Mouse (Mus musculus) thymus, adult 2 months (tissue): ENCODE data around the gene Zbed3. TPM values are rescaled to one million over a fixed set of nuclear protein-coding genes. Genes with fewer than 3 reads are reported as not detected.

Source experiments
- DNase-seq: peaks from one replicate; pipeline ENCODE4 v3.0.0; 2021
- H3K27ac ChIP-seq: fragments of 200-500 bp; 2 replicates; pipeline ENCODE4 v1.5.1; 2012; ENCODE audit warnings: low read length, control low read depth; ENCODE audit not compliant: control insufficient read depth, insufficient read depth
- H3K27me3 ChIP-seq: fragments of 200-500 bp; 2 replicates; pipeline ENCODE4 v1.6.1; 2012; ENCODE audit warnings: mild to moderate bottlenecking, low read length, moderate library complexity, mixed read lengths; ENCODE audit not compliant: control insufficient read depth, insufficient read depth
- H3K36me3 ChIP-seq: fragments of 200-500 bp; 2 replicates; pipeline ENCODE4 v1.6.1; 2012; ENCODE audit warnings: mild to moderate bottlenecking, low read length, moderate library complexity; ENCODE audit not compliant: control insufficient read depth, insufficient read depth
- H3K4me1 ChIP-seq: fragments of 200-500 bp; replicated peaks from 2 replicates; pipeline ENCODE4 v1.6.1; 2012; ENCODE audit warnings: low read length; ENCODE audit not compliant: control insufficient read depth, insufficient read depth
- H3K4me3 ChIP-seq: fragments of 200-500 bp; 2 replicates; pipeline ENCODE4 v1.5.1; 2012; ENCODE audit warnings: mild to moderate bottlenecking, low read length, control low read depth, moderate library complexity; ENCODE audit not compliant: control insufficient read depth, insufficient read depth
- CTCF ChIP-seq: fragments of 200-500 bp; IDR thresholded peaks from 2 replicates; pipeline ENCODE4 v1.5.1; 2012; ENCODE audit warnings: mild to moderate bottlenecking, control low read depth, low read length, moderate library complexity, borderline replicate concordance; ENCODE audit not compliant: control insufficient read depth, poor library complexity, insufficient read depth; ENCODE audit errors: extremely low read depth
- POLR2A ChIP-seq: fragments of 200-500 bp; IDR thresholded peaks from 2 replicates; pipeline ENCODE4 v1.6.1; 2012; ENCODE audit warnings: mild to moderate bottlenecking, low read length, control low read depth, moderate library complexity; ENCODE audit not compliant: control insufficient read depth, poor library complexity, insufficient read depth; ENCODE audit errors: extremely low read depth
- WGBS: fragments of 180-500 bp; shearing (Covaris S2); methylation state at CpG from one replicate; pipeline ENCODE4 v1.1.7; 2018; 5-methylcytosine and 5-hydroxymethylcytosine counted together
- polyA plus RNA-seq: library from polyadenylated mRNA; depleted of rRNA; stranded (reverse); fragments of >200 nt; gene quantifications from 2 replicates; pipeline ENCODE4 v1.2.3, GENCODE M21; 2012

Gene Zbed3
- polyA plus RNA-seq, 1 experiment, result 19.9 TPM

DNA sequence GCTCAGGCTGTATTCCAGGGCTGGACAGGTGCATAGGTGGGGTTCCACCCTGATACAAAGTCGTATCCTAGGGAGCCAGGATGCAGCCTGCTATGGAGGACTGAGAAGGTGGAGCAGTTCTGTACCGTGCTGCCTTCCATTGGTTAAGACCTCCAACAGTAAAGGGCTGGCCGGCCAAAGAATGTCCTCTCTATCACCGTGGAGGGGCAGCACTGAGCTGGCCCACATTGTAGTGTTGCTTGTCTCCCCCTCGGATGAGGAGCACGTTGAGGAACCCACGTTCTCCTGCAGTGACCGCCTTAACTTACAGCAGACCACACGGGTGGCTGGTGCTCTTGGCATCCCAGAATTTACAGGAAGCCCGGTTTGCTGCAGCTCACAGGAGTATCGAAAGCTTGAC, 7.1 kb downstream of the Zbed3 start:
- DNase-seq, result no peak
- 92% methylated on average over 11 of the region's 11 CpGs for WGBS
- Histone ChIP-seq H3K36me3 (no peaks in the 10 kb centered on the region), H3K27me3 (no peaks in the 10 kb centered on the region), H3K4me3 (no peak overlapping the region), H3K27ac (no peak overlapping the region), H3K4me1 (peaks cover 6% of the 10 kb centered on the region)
- TF ChIP-seq CTCF (no peak), POLR2A (no peak)

DNA sequence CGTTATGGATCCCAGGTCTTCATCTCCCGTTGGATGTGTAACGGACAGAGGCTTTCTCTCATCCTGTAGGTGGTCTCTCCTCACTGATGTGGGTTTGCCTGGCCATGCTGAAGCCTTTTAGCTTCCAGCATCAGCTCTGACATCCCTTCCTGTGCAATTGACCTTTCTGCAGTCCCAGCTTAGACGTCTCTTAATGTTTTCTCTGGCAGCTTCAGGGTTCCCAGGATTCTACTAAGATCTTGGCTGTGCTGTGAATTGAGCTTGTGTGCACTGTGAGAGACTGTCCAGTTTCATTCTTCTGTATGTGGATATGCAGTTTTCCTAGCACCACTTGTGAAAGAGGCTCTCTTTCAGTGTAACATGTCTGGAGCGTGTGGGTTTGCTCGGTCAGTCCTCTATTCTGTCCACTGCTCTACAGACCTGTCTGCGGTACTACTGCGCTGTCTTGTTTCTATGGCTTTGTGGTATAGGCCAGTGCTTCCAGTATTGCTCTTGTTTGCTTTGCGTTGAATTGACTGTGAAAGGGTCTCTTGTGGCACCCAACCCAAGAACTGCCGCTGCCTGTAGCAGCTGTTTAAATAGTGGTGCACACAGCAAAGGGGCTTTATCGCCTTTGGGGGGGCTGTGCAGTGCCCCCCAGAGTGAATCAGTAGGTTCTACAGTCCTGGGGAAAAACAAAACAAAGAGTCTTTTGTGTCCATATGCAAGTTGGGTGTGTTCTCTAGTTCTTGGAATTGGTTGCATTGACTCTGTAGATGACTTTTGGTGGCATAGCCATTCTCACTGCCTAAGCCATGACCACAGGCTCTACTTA, 8.9 kb downstream of the Zbed3 start:
- TF ChIP-seq POLR2A (no peak), CTCF (no peak)
- peaks cover 1% of the 10 kb centered on the region; the same call in 1 of the 2 replicates for H3K4me1 ChIP-seq
- H3K36me3 ChIP-seq, result peaks cover 5% of the 10 kb centered on the region; the same call in 1 of the 2 replicates
- no peaks in the 10 kb centered on the region for H3K27me3 ChIP-seq
- no peak for DNase-seq
- no peak overlapping the region for H3K4me3 ChIP-seq
- WGBS, result 95% methylated on average over 11 of the region's 11 CpGs
- no peak overlapping the region for H3K27ac ChIP-seq

GRCm38 (mm10) chr13:95336122-95336677, 12.8 kb downstream of the Zbed3 start:
- no peak overlapping the region for H3K27ac ChIP-seq
- peaks cover 5% of the 10 kb centered on the region; the same call in 1 of the 2 replicates for H3K36me3 ChIP-seq
- H3K4me1 ChIP-seq, result no peaks in the 10 kb centered on the region
- H3K27me3 ChIP-seq, result no peaks in the 10 kb centered on the region
- no peak for DNase-seq
- TF ChIP-seq POLR2A (no peak), CTCF (no peak)
- H3K4me3 ChIP-seq, result no peak overlapping the region
- 95% methylated on average over 40 of the region's 40 CpGs for WGBS

DNA sequence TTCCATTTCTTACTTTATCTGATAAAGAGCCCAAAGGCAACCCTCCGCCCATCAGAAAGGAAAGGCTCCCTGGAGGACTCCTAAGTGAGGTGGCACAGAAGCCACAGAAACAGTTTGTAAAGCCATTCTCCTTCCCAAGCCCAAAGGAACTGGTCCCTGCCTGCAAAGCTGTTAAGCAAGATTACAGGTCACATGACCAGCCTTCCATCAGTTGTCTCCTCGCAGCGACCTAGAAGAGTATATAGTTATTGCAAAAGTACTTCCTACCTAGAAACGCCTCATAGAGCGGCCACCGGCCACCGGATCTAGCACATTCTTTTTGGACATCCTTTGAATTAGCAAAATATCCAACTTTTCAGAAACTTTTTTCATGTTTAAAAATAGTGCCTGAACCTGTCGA, 20.1 kb downstream of the Zbed3 start:
- no peak for DNase-seq
- no peaks in the 10 kb centered on the region for H3K4me1 ChIP-seq

GRCm38 (mm10) chr13:95345869-95346268, 22.5 kb downstream of the Zbed3 start:
- no peak for TF ChIP-seq CTCF
- no peak for TF ChIP-seq POLR2A
- WGBS, result 96% methylated on average over 6 of the region's 6 CpGs
- DNase-seq, result no peak
- Histone ChIP-seq H3K36me3 (peaks cover 6% of the 10 kb centered on the region; the same call in 1 of the 2 replicates), H3K4me3 (no peak overlapping the region), H3K27me3 (no peaks in the 10 kb centered on the region), H3K4me1 (no peaks in the 10 kb centered on the region), H3K27ac (no peak overlapping the region)

More for the DNA sequence above, 20.1 kb downstream of the Zbed3 start:
- Histone ChIP-seq H3K27ac (no peak overlapping the region), H3K27me3 (no peaks in the 10 kb centered on the region), H3K36me3 (no peaks in the 10 kb centered on the region), H3K4me3 (no peak overlapping the region)
- TF ChIP-seq POLR2A (no peak), CTCF (no peak)
- 96% methylated on average over 8 of the region's 8 CpGs for WGBS

- Histone ChIP-seq H3K4me1 (no peaks in the 10 kb centered on the region), H3K4me3 (no peak overlapping the region), H3K27me3 (no peaks in the 10 kb centered on the region), H3K36me3 (peaks cover 16% of the 10 kb centered on the region), H3K27ac (no peak overlapping the region)
- TF ChIP-seq CTCF (peak; percentile 36; the same call in 1 of the 2 replicates), POLR2A (no peak)
- WGBS, result 27% methylated on average over 8 of the region's 8 CpGs
- DNase-seq, result peak; percentile 61
Observed at GRCm38 (mm10) chr13:95347018-95347696, 23.7 kb downstream of the Zbed3 start.
